Mouse (Mus musculus): ENCODE data around the gene Rufy4.
"Not testable (repeated sequence)": the region's sequence is repeated elsewhere in the genome, so short reads cannot be mapped to it uniquely, and the experiment has no call there.

The Rufy4 gene

GRCm38 (mm10) chr1:74153461-74154184, 28.3 kb downstream of the Rufy4 start, which contains the start of gene Cxcr2:
Cxcr2 (plus strand) TSS chr1:74153989.
- no peak for DNase-seq

GRCm38 (mm10) chr1:74155435-74156012, 30.2 kb downstream of the Rufy4 start:
- DNase-seq: no peak

GRCm38 (mm10) chr1:74156381-74156910, 31.1 kb downstream of the Rufy4 start:
- DNase-seq: no peak

GRCm38 (mm10) chr1:74159613-74160012, 34.3 kb downstream of the Rufy4 start:
- DNase-seq: not testable (repeated sequence)

GRCm38 (mm10) chr1:74160036-74160435, 34.7 kb downstream of the Rufy4 start:
- DNase-seq: no peak

GRCm38 (mm10) chr1:74167136-74167535, 41.8 kb downstream of the Rufy4 start:
- no peak for DNase-seq

GRCm38 (mm10) chr1:74169721-74170120, 44.4 kb downstream of the Rufy4 start:
- DNase-seq: no peak

GRCm38 (mm10) chr1:74172722-74173121, 47.4 kb downstream of the Rufy4 start:
- no peak for DNase-seq

GRCm38 (mm10) chr1:74175731-74176130, 50.4 kb downstream of the Rufy4 start:
- DNase-seq: no peak

GRCm38 (mm10) chr1:74178618-74179017, 53.3 kb downstream of the Rufy4 start:
- no peak for DNase-seq

- DNase-seq: peak; percentile 33
Observed at GRCm38 (mm10) chr1:74179624-74180408, 54.5 kb downstream of the Rufy4 start.

GRCm38 (mm10) chr1:74181462-74181861, 56.1 kb downstream of the Rufy4 start:
- no peak for DNase-seq

GRCm38 (mm10) chr1:74183006-74183405, 57.7 kb downstream of the Rufy4 start:
- DNase-seq: no peak

GRCm38 (mm10) chr1:74190471-74190870, 65.1 kb downstream of the Rufy4 start:
- DNase-seq: no peak

GRCm38 (mm10) chr1:74192711-74193110, 67.4 kb downstream of the Rufy4 start:
- DNase-seq: no peak

GRCm38 (mm10) chr1:74194445-74194844, 69.1 kb downstream of the Rufy4 start, which contains the start of gene Cxcr1:
Cxcr1 (minus strand) TSS chr1:74194631.
- no peak for DNase-seq

GRCm38 (mm10) chr1:74195961-74196360, 70.6 kb downstream of the Rufy4 start:
- peak; percentile 47 for DNase-seq

- DNase-seq: no peak
Observed at GRCm38 (mm10) chr1:74196621-74197419, 71.5 kb downstream of the Rufy4 start.

Measured in embryo, embryonic 11 days (tissue).